Mouse (Mus musculus) kidney, adult 18-20 months (tissue): ENCODE measurements around the gene Vrk1.

ENCODE experiments used
- DNase-seq: peaks from one replicate; pipeline ENCODE4 v3.0.0; 2021

The Vrk1 gene

GRCm38 (mm10) chr12:106055799-106056198, 45.8 kb downstream of the Vrk1 start:
- peak; percentile 80 for DNase-seq

GRCm38 (mm10) chr12:106059873-106060573, 50.0 kb downstream of the Vrk1 start:
- DNase-seq, result no peak

GRCm38 (mm10) chr12:106070434-106071155, 60.6 kb downstream of the Vrk1 start:
- DNase-seq, result no peak

GRCm38 (mm10) chr12:106071575-106072166, 61.6 kb downstream of the Vrk1 start:
- no peak for DNase-seq

GRCm38 (mm10) chr12:106074371-106075155, 64.5 kb downstream of the Vrk1 start:
- peak; percentile 40 for DNase-seq

- DNase-seq, result peak; percentile 27
Observed at GRCm38 (mm10) chr12:106076131-106076530, 66.1 kb downstream of the Vrk1 start.

GRCm38 (mm10) chr12:106080511-106080910, 70.5 kb downstream of the Vrk1 start:
- no peak for DNase-seq

- DNase-seq, result no peak
Observed at GRCm38 (mm10) chr12:106080945-106081747, 71.1 kb downstream of the Vrk1 start.

GRCm38 (mm10) chr12:106081748-106082140, 71.7 kb downstream of the Vrk1 start:
- no peak for DNase-seq

GRCm38 (mm10) chr12:106082191-106082957, 72.3 kb downstream of the Vrk1 start:
- no peak for DNase-seq

- DNase-seq, result no peak
Observed at GRCm38 (mm10) chr12:106082958-106083381, 72.9 kb downstream of the Vrk1 start.

- no peak for DNase-seq
Observed at GRCm38 (mm10) chr12:106084126-106084525, 74.1 kb downstream of the Vrk1 start.

GRCm38 (mm10) chr12:106094827-106095226, 84.8 kb downstream of the Vrk1 start:
- no peak for DNase-seq

GRCm38 (mm10) chr12:106102003-106102402, 92.0 kb downstream of the Vrk1 start:
- no peak for DNase-seq

GRCm38 (mm10) chr12:106102726-106103643, 93.0 kb downstream of the Vrk1 start:
- no peak for DNase-seq

GRCm38 (mm10) chr12:106107272-106107671, 97.2 kb downstream of the Vrk1 start:
- no peak for DNase-seq

GRCm38 (mm10) chr12:106115070-106115891, 105.3 kb downstream of the Vrk1 start:
- peak; percentile 20 for DNase-seq

GRCm38 (mm10) chr12:106115892-106116206, 105.8 kb downstream of the Vrk1 start:
- no peak for DNase-seq

GRCm38 (mm10) chr12:106123276-106123675, 113.2 kb downstream of the Vrk1 start:
- no peak for DNase-seq

GRCm38 (mm10) chr12:106124581-106124980, 114.6 kb downstream of the Vrk1 start:
- no peak for DNase-seq
